Comparison of ENCODE assay signal across 9 mouse cellular contexts in genomic region chr19:32758793-32759161, GRCm38 (mm10). TPM values are rescaled to one million over a fixed set of nuclear protein-coding genes. Genes with fewer than 3 reads are reported as not detected.
DNase-seq lines count a peak whose midpoint lies in the region; ATAC-seq and TF ChIP-seq lines count a peak whose summit lies in the region.
"Had no signal": no experiment of that assay in that cellular context is flagged by ENCODE, and none has a peak within 500 bp of the region (broad histone marks: within the 10 kb centered on the region; RNA-seq: fewer than 3 reads in every experiment).

No protein-coding gene starts in this region.

- no peaks in the 10 kb centered on the region for H3K27me3 ChIP-seq in heart, adult 2 months (ENCODE audit: control insufficient read depth, insufficient read depth, low read length)
- peaks cover 9% of the 10 kb centered on the region for H3K27me3 ChIP-seq in forebrain, embryonic 10.5 days (ENCODE audit: poor library complexity, severe bottlenecking)
- 0 out of 2 replicates have a peak, but pooled peaks cover 4% of the 10 kb centered on the region for H3K27me3 ChIP-seq in liver, embryonic 13.5 days

- H3K4me1 ChIP-seq in heart, adult 2 months (ENCODE audit: control insufficient read depth, insufficient read depth, low read length), result peaks cover 10% of the 10 kb centered on the region
- H3K4me1 ChIP-seq in forebrain, embryonic 10.5 days, result peaks cover 41% of the 10 kb centered on the region
- H3K4me1 ChIP-seq in liver, embryonic 13.5 days (replicated peaks), result peaks cover 45% of the 10 kb centered on the region

- intact Hi-C loops in heart, adult 2 months (cut with DNase I), result loop anchor here (5.0 kb wide), 2 partner anchors 161 to 324 kb away; partner anchors contain the start of gene Papss2
- intact Hi-C loops in left cerebral cortex, postnatal 25 days (cut with DNase I), result loop anchor here (5.0 kb wide), 3 partner anchors 194 to 559 kb away; no protein-coding TSS in a partner anchor

- WGBS in heart, adult 2 months, result under 1% methylated on average over 11 of the region's 11 CpGs
- WGBS in forebrain, embryonic 10.5 days, result under 1% methylated on average over 11 of the region's 11 CpGs
- WGBS in liver, embryonic 13.5 days (ENCODE audit: insufficient replicate concordance), result 3% methylated on average over 11 of the region's 11 CpGs

- peak overlapping the region; percentile 100 for H3K9ac ChIP-seq in heart, adult 2 months (ENCODE audit: low read depth, low read length)
- peak overlapping the region; percentile 90 for H3K9ac ChIP-seq in liver, embryonic 13.5 days

- peaks cover 7% of the 10 kb centered on the region for H3K79me2 ChIP-seq in heart, adult 2 months (replicated peaks; ENCODE audit: control insufficient read depth, insufficient read depth, low read length)

- H3K9me3 ChIP-seq in forebrain, embryonic 10.5 days, result no peaks in the 10 kb centered on the region
- no peaks in the 10 kb centered on the region for H3K9me3 ChIP-seq in liver, embryonic 13.5 days (replicated peaks)

- TF ChIP-seq POLR2A in heart, adult 2 months (IDR thresholded peaks at IDR 0.05; ENCODE audit: insufficient read depth, low read depth, low read length), result no peak

- peak overlapping the region; percentile 100 for H3K4me2 ChIP-seq in liver, embryonic 13.5 days

- no peak for DNase-seq in heart, adult 2 months
- no peak for DNase-seq in heart, postnatal 4 days
- peak; percentile 79 for DNase-seq in A20 (ENCODE audit: low read depth, low spot score)
- DNase-seq in forebrain, embryonic 10.5 days (ENCODE audit: extremely low spot score, low spot score), result no peak
- no peak for DNase-seq in liver, embryonic 13.5 days
- no peak for DNase-seq in adrenal gland, adult 2 months
- DNase-seq in left cerebral cortex, postnatal 25 days (ENCODE audit: low spot score in 2 of 2), result no peak
- DNase-seq: kidney, adult 9 months had no signal

- peak overlapping the region; percentile 96 for H3K4me3 ChIP-seq in heart, adult 2 months
- H3K4me3 ChIP-seq in forebrain, embryonic 10.5 days, result peak overlapping the region; percentile 97
- peak overlapping the region; percentile 95 for H3K4me3 ChIP-seq in liver, embryonic 13.5 days (replicated peaks)

- TF ChIP-seq EP300 in heart, adult 2 months (IDR thresholded peaks at IDR 0.05; ENCODE audit: insufficient read depth, low read depth, low read length), result no peak

- no peak for TF ChIP-seq CTCF in heart, adult 2 months (IDR thresholded peaks at IDR 0.05)

- H3K27ac ChIP-seq in heart, adult 2 months, result peak overlapping the region; percentile 97
- peak overlapping the region; percentile 98 for H3K27ac ChIP-seq in forebrain, embryonic 10.5 days
- H3K27ac ChIP-seq in liver, embryonic 13.5 days, result no peak overlapping the region

- peaks cover 22% of the 10 kb centered on the region for H3K36me3 ChIP-seq in heart, adult 2 months (ENCODE audit: control insufficient read depth, insufficient read depth, low read length)
- peaks cover 23% of the 10 kb centered on the region for H3K36me3 ChIP-seq in forebrain, embryonic 10.5 days (replicated peaks)
- H3K36me3 ChIP-seq in liver, embryonic 13.5 days, result no peaks in the 10 kb centered on the region

- ATAC-seq in liver, embryonic 13.5 days (ENCODE audit: low read depth), result no peak
- no peak for ATAC-seq in frontal cortex, adult (ENCODE audit: low TSS enrichment)

RNA-seq across cellular contexts. Expression of gene Pten, which starts 1.5 kb away (rescaled TPM):
- total RNA-seq in heart, adult 2 months (2021), result 10 to 100 TPM; 59.7 to 67.9 TPM
- 9.6 and 17.5 TPM in 2 replicates for polyA plus RNA-seq in heart, adult 2 months (2012; rRNA removed)
- 10 to 100 TPM; 44.9 to 47.2 TPM for total RNA-seq in heart, postnatal 4 days (2021)
- polyA plus RNA-seq in forebrain, embryonic 10.5 days (2016; fragmentation: Nextera tagmentation; extraction: Ambion mirVana), result 7.3 and 8.7 TPM in 2 replicates
- polyA plus RNA-seq in liver, embryonic 13.5 days (2015; fragmentation: Nextera tagmentation; extraction: Ambion mirVana), result 2.8 and 3.2 TPM in 2 replicates
- total RNA-seq in adrenal gland, adult 2 months (2021), result 10 to 100 TPM; 71.3 to 76.2 TPM
- 25.5 and 38.3 TPM in 2 replicates for polyA plus RNA-seq in adrenal gland, adult 2 months (2012; rRNA removed)
- 100 to 1,000 TPM; 146 to 150 TPM for total RNA-seq in left cerebral cortex, postnatal 25 days (2021)

RNA-seq across cellular contexts. Expression of gene Atad1, which starts 19.2 kb away (rescaled TPM):
- 100 to 1,000 TPM in 1 of 2 experiments, 10 to 100 TPM in 1; 82.1 to 104 TPM for total RNA-seq in heart, adult 2 months (2021)
- 25.2 and 52.9 TPM in 2 replicates for polyA plus RNA-seq in heart, adult 2 months (2012; rRNA removed)
- 10 to 100 TPM; 70.2 to 76.7 TPM for total RNA-seq in heart, postnatal 4 days (2021)
- 79.9 and 81.1 TPM in 2 replicates for polyA plus RNA-seq in forebrain, embryonic 10.5 days (2016; fragmentation: Nextera tagmentation; extraction: Ambion mirVana)
- polyA plus RNA-seq in liver, embryonic 13.5 days (2015; fragmentation: Nextera tagmentation; extraction: Ambion mirVana), result 25.3 and 32.4 TPM in 2 replicates
- 10 to 100 TPM; 79.1 to 86.3 TPM for total RNA-seq in adrenal gland, adult 2 months (2021)
- 1.6 and 2.0 TPM in 2 replicates for polyA plus RNA-seq in adrenal gland, adult 2 months (2012; rRNA removed)
- 100 to 1,000 TPM; 104 to 105 TPM for total RNA-seq in left cerebral cortex, postnatal 25 days (2021)
